Mouse (Mus musculus) E14TG2a.4 (cell line): Measurements from ENCODE around the gene Zfp365.

Experiments
- CTCF ChIP-seq: conservative IDR thresholded peaks from 2 replicates; pipeline ENCODE4 v1.5.1; 2014; ENCODE audit warnings: low read length
- NANOG ChIP-seq: IDR thresholded peaks from 2 replicates; pipeline ENCODE4 v1.6.1; 2014; ENCODE audit warnings: borderline replicate concordance, low read length, mixed read lengths
- POU5F1 ChIP-seq: IDR thresholded peaks from 2 replicates; pipeline ENCODE4 v1.6.1; 2014; ENCODE audit warnings: low read length, borderline replicate concordance

DNA sequence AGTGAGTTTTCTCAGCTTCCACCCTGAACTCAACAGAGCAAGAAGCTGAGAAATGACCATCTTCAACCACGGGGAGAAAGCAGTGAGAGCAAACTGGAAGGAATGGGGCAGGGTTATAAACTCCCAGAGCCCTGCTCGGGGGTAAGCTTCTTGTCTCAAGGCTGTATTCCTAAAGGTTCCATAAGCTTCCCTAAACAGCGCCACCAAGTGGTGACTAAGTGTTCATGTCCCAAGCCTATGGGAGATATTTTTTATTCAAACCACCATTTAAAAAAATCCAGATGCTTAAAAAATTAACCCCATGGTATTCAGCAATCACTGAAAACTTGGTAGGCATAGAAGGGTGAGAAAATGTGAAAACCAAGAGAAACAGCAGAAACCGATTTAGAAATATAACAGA, 18.9 kb upstream of the Zfp365 start:
- peak; percentile 84 for TF ChIP-seq CTCF
- no peak for TF ChIP-seq POU5F1
- no peak for TF ChIP-seq NANOG
